Mouse (Mus musculus) 3134 (cell line): ENCODE measurements at regions not wholly inside any gene's neighbourhood (a gene's known extent, or its start where the extent isn't known, plus 50 kb on each side); places are given as distances from the start of the nearest gene placed in this dataset.

ENCODE experiments used
- DNase-seq: peaks from one replicate; pipeline ENCODE4 v3.0.0-alpha.2; 2011; ENCODE audit warnings: low spot score; ENCODE audit not compliant: insufficient read length; ENCODE audit errors: extremely low read depth

DNA sequence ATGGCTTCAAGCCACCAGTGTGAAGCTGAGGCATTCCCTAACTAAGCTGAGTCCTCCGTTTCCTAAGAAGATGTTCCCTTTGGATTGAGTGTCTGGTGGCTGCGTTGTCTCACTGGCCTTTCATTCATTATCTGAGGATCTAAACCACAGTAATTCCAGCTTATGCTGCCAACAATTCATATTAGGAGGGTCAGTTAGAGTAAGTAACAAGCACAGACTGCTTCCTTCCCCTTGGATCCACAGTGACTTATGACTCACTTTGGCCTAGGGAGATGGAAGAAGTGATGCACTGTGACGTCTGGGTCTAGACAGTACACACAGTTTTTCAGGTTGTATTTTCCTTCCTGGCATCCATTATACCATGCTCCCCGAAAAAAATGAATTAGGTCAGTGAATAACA is 57.8 kb upstream of the Npy start:
- no peak for DNase-seq

DNA sequence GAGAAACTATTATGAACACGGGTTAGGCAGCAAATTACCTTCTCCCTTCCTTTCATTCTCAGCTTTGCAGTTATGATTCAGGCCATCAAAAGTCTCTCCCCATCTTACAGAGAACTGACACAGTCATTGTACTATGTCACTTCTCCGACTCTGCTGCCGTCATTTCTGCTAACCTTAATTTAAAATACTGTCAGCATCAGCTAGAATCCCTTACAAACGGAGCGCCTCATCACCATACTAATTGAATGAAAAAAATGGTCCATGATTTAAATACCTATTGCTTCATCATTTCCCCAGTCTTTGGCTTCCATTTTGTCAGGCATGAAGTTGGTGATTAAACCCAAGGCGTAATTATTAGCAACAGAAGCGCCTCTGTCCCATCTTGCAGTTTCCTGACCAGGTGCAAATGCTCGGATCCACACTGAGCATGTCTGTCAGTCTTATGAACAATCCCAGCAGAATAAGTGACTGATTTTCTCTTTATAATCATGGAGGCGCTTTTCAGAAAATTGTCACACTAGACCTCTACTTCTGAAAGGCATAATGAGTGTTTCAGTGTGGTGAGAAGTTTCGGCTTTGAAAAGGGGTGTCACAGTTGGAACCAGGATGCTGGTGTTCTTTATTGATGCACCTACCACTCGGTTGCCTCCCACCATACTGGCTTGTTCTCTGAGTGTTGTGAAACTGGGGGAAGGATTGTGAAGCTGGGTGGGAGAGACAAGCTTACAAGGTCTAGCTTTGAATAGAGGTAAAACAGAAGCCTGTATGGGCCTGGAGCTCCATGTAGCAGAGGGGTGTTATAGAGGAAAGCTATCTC is 52.4 kb upstream of the Npy start:
- DNase-seq, result no peak
